Mouse (Mus musculus): ENCODE results near the gene Bcl2l2. TPM values are rescaled to one million over a fixed set of nuclear protein-coding genes. Genes with fewer than 3 reads are reported as not detected.

Bcl2l2 gene
- polyA plus RNA-seq, 1 experiment from 2014 or later, result 4.4 TPM

Other genes starting within 250 kb of the Bcl2l2 start
- gene Gm17606, start 242.4 kb upstream of the Bcl2l2 start, polyA plus RNA-seq (2015; fragmentation: Nextera tagmentation; extraction: Ambion mirVana), result not detected in 2 replicates
- 9.5 and 12.3 TPM in 2 replicates for gene Cdh24, start 242.0 kb upstream of the Bcl2l2 start, polyA plus RNA-seq (2015; fragmentation: Nextera tagmentation; extraction: Ambion mirVana)
- gene 1700123O20Rik, start 197.2 kb upstream of the Bcl2l2 start, polyA plus RNA-seq (2015; fragmentation: Nextera tagmentation; extraction: Ambion mirVana), result 75.4 and 76.6 TPM in 2 replicates
- 185 and 187 TPM in 2 replicates for gene Acin1, start 196.4 kb upstream of the Bcl2l2 start, polyA plus RNA-seq (2015; fragmentation: Nextera tagmentation; extraction: Ambion mirVana)
- 0.27 and 0.32 TPM in 2 replicates for gene Gm29776, start 184.5 kb upstream of the Bcl2l2 start, polyA plus RNA-seq (2015; fragmentation: Nextera tagmentation; extraction: Ambion mirVana)
- gene Cebpe, start 171.2 kb upstream of the Bcl2l2 start, polyA plus RNA-seq (2015; fragmentation: Nextera tagmentation; extraction: Ambion mirVana), result not detected in 2 replicates
- 4.6 and 4.9 TPM in 2 replicates for gene Slc7a8, start 101.4 kb upstream of the Bcl2l2 start, polyA plus RNA-seq (2015; fragmentation: Nextera tagmentation; extraction: Ambion mirVana)
- gene Rnf212b, start 69.2 kb upstream of the Bcl2l2 start, polyA plus RNA-seq (2015; fragmentation: Nextera tagmentation; extraction: Ambion mirVana), result not detected in 2 replicates
- gene Homez, start 12.4 kb upstream of the Bcl2l2 start, polyA plus RNA-seq (2015; fragmentation: Nextera tagmentation; extraction: Ambion mirVana), result 11.7 and 13.5 TPM in 2 replicates
- gene Ppp1r3e, start 5.8 kb upstream of the Bcl2l2 start, polyA plus RNA-seq (2015; fragmentation: Nextera tagmentation; extraction: Ambion mirVana), result 0.98 and 2.2 TPM in 2 replicates
- 0.18 TPM in 1 of 2 replicates, not detected in the other for gene Gm20521, start 64 bp downstream of the Bcl2l2 start, polyA plus RNA-seq (2015; fragmentation: Nextera tagmentation; extraction: Ambion mirVana)
- gene Pabpn1, start 9.1 kb downstream of the Bcl2l2 start, polyA plus RNA-seq (2015; fragmentation: Nextera tagmentation; extraction: Ambion mirVana), result 178 and 203 TPM in 2 replicates
- 119 and 158 TPM in 2 replicates for gene Slc22a17, start 29.8 kb downstream of the Bcl2l2 start, polyA plus RNA-seq (2015; fragmentation: Nextera tagmentation; extraction: Ambion mirVana)
- 18.0 and 21.6 TPM in 2 replicates for gene Efs, start 42.7 kb downstream of the Bcl2l2 start, polyA plus RNA-seq (2015; fragmentation: Nextera tagmentation; extraction: Ambion mirVana)
- gene Il25, start 49.3 kb downstream of the Bcl2l2 start, polyA plus RNA-seq (2015; fragmentation: Nextera tagmentation; extraction: Ambion mirVana), result 0.15 and 0.19 TPM in 2 replicates
- gene Cmtm5, start 52.9 kb downstream of the Bcl2l2 start, polyA plus RNA-seq (2015; fragmentation: Nextera tagmentation; extraction: Ambion mirVana), result 1.9 and 2.0 TPM in 2 replicates
- 0.75 and 1.3 TPM in 2 replicates for gene Myh6, start 83.5 kb downstream of the Bcl2l2 start, polyA plus RNA-seq (2015; fragmentation: Nextera tagmentation; extraction: Ambion mirVana)
- not detected in 2 replicates for gene Gm17428, start 93.6 kb downstream of the Bcl2l2 start, polyA plus RNA-seq (2015; fragmentation: Nextera tagmentation; extraction: Ambion mirVana)
- 4.6 and 5.3 TPM in 2 replicates for gene Myh7, start 111.2 kb downstream of the Bcl2l2 start, polyA plus RNA-seq (2015; fragmentation: Nextera tagmentation; extraction: Ambion mirVana)
- 60.4 and 62.7 TPM in 2 replicates for gene Ngdn, start 132.1 kb downstream of the Bcl2l2 start, polyA plus RNA-seq (2015; fragmentation: Nextera tagmentation; extraction: Ambion mirVana)
- gene Zfhx2, start 208.9 kb downstream of the Bcl2l2 start, polyA plus RNA-seq (2015; fragmentation: Nextera tagmentation; extraction: Ambion mirVana), result 35.5 and 39.9 TPM in 2 replicates
- gene Thtpa, start 211.4 kb downstream of the Bcl2l2 start, polyA plus RNA-seq (2015; fragmentation: Nextera tagmentation; extraction: Ambion mirVana), result 32.1 and 35.0 TPM in 2 replicates
- 7.9 and 8.2 TPM in 2 replicates for gene Ap1g2, start 223.2 kb downstream of the Bcl2l2 start, polyA plus RNA-seq (2015; fragmentation: Nextera tagmentation; extraction: Ambion mirVana)
- gene Jph4, start 233.6 kb downstream of the Bcl2l2 start, polyA plus RNA-seq (2015; fragmentation: Nextera tagmentation; extraction: Ambion mirVana), result 18.2 and 19.9 TPM in 2 replicates

Data from midbrain, embryonic 13.5 days (tissue).